Mouse (Mus musculus) thymus, adult 2 months (tissue): ENCODE measurements around the gene Epha6. TPM values are rescaled to one million over a fixed set of nuclear protein-coding genes. Genes with fewer than 3 reads are reported as not detected.

Experiments used
- DNase-seq: peaks from one replicate; pipeline ENCODE4 v3.0.0; 2021
- H3K27ac ChIP-seq: fragments of 200-500 bp; 2 replicates; pipeline ENCODE4 v1.5.1; 2012; ENCODE audit warnings: low read length, control low read depth; ENCODE audit not compliant: control insufficient read depth, insufficient read depth
- H3K27me3 ChIP-seq: fragments of 200-500 bp; 2 replicates; pipeline ENCODE4 v1.6.1; 2012; ENCODE audit warnings: mild to moderate bottlenecking, low read length, moderate library complexity, mixed read lengths; ENCODE audit not compliant: control insufficient read depth, insufficient read depth
- H3K36me3 ChIP-seq: fragments of 200-500 bp; 2 replicates; pipeline ENCODE4 v1.6.1; 2012; ENCODE audit warnings: mild to moderate bottlenecking, low read length, moderate library complexity; ENCODE audit not compliant: control insufficient read depth, insufficient read depth
- H3K4me1 ChIP-seq: fragments of 200-500 bp; replicated peaks from 2 replicates; pipeline ENCODE4 v1.6.1; 2012; ENCODE audit warnings: low read length; ENCODE audit not compliant: control insufficient read depth, insufficient read depth
- H3K4me3 ChIP-seq: fragments of 200-500 bp; 2 replicates; pipeline ENCODE4 v1.5.1; 2012; ENCODE audit warnings: mild to moderate bottlenecking, low read length, control low read depth, moderate library complexity; ENCODE audit not compliant: control insufficient read depth, insufficient read depth
- CTCF ChIP-seq: fragments of 200-500 bp; IDR thresholded peaks from 2 replicates; pipeline ENCODE4 v1.5.1; 2012; ENCODE audit warnings: mild to moderate bottlenecking, control low read depth, low read length, moderate library complexity, borderline replicate concordance; ENCODE audit not compliant: control insufficient read depth, poor library complexity, insufficient read depth; ENCODE audit errors: extremely low read depth
- POLR2A ChIP-seq: fragments of 200-500 bp; IDR thresholded peaks from 2 replicates; pipeline ENCODE4 v1.6.1; 2012; ENCODE audit warnings: mild to moderate bottlenecking, low read length, control low read depth, moderate library complexity; ENCODE audit not compliant: control insufficient read depth, poor library complexity, insufficient read depth; ENCODE audit errors: extremely low read depth
- WGBS: fragments of 180-500 bp; shearing (Covaris S2); methylation state at CpG from one replicate; pipeline ENCODE4 v1.1.7; 2018; 5-methylcytosine and 5-hydroxymethylcytosine counted together
- polyA plus RNA-seq: library from polyadenylated mRNA; depleted of rRNA; stranded (reverse); fragments of >200 nt; gene quantifications from 2 replicates; pipeline ENCODE4 v1.2.3, GENCODE M21; 2012

Epha6 gene
- polyA plus RNA-seq, 1 experiment, result not detected

GRCm38 (mm10) chr16:59693230-59693629, 912.1 kb downstream of the Epha6 start:
- WGBS, result 97% methylated on average over 7 of the region's 7 CpGs

GRCm38 (mm10) chr16:59689120-59689519, 916.2 kb downstream of the Epha6 start:
- H3K27ac ChIP-seq, result no peak overlapping the region
- H3K36me3 ChIP-seq, result no peaks in the 10 kb centered on the region
- TF ChIP-seq CTCF (no peak), POLR2A (no peak)
- H3K4me3 ChIP-seq, result no peak overlapping the region
- no peaks in the 10 kb centered on the region for H3K4me1 ChIP-seq
- 93% methylated on average over 5 of the region's 5 CpGs for WGBS
- no peak for DNase-seq
- no peaks in the 10 kb centered on the region for H3K27me3 ChIP-seq

More at GRCm38 (mm10) chr16:59693230-59693629, 912.1 kb downstream of the Epha6 start:
- Histone ChIP-seq H3K27ac (no peak overlapping the region), H3K4me3 (no peak overlapping the region), H3K4me1 (no peaks in the 10 kb centered on the region), H3K36me3 (no peaks in the 10 kb centered on the region), H3K27me3 (no peaks in the 10 kb centered on the region)
- DNase-seq, result no peak
- no peak for TF ChIP-seq CTCF

- Histone ChIP-seq H3K36me3 (no peaks in the 10 kb centered on the region), H3K27me3 (no peaks in the 10 kb centered on the region), H3K4me3 (no peak overlapping the region), H3K27ac (no peak overlapping the region), H3K4me1 (no peaks in the 10 kb centered on the region)
- no peak for DNase-seq
- 75% methylated on average over 5 of the region's 5 CpGs for WGBS
- TF ChIP-seq CTCF (no peak), POLR2A (no peak)
Measured at GRCm38 (mm10) chr16:59685135-59685534, 920.2 kb downstream of the Epha6 start.

- no peak overlapping the region for H3K4me3 ChIP-seq
- H3K27ac ChIP-seq, result no peak overlapping the region
- no peaks in the 10 kb centered on the region for H3K4me1 ChIP-seq
- no peaks in the 10 kb centered on the region for H3K27me3 ChIP-seq
- no peaks in the 10 kb centered on the region for H3K36me3 ChIP-seq
- WGBS, result 7% methylated on average over 8 of the region's 8 CpGs
- TF ChIP-seq POLR2A, result no peak
- no peak for TF ChIP-seq CTCF
- peak; percentile 37 for DNase-seq
Measured at GRCm38 (mm10) chr16:59683434-59683833, 921.9 kb downstream of the Epha6 start.

GRCm38 (mm10) chr16:59682216-59682891, 923.0 kb downstream of the Epha6 start:
- no peak overlapping the region for H3K27ac ChIP-seq
- 89% methylated on average over 8 of the region's 8 CpGs for WGBS
- DNase-seq, result no peak
- TF ChIP-seq CTCF (no peak), POLR2A (no peak)
- no peak overlapping the region for H3K4me3 ChIP-seq
- H3K27me3 ChIP-seq, result no peaks in the 10 kb centered on the region
- H3K4me1 ChIP-seq, result no peaks in the 10 kb centered on the region
- no peaks in the 10 kb centered on the region for H3K36me3 ChIP-seq

- H3K27ac ChIP-seq, result no peak overlapping the region
- H3K4me3 ChIP-seq, result no peak overlapping the region
- WGBS, result 93% methylated on average over 2 of the region's 2 CpGs
- no peak for DNase-seq
- TF ChIP-seq POLR2A, result no peak
- TF ChIP-seq CTCF, result no peak
- H3K27me3 ChIP-seq, result no peaks in the 10 kb centered on the region
- no peaks in the 10 kb centered on the region for H3K36me3 ChIP-seq
- H3K4me1 ChIP-seq, result no peaks in the 10 kb centered on the region
Measured at GRCm38 (mm10) chr16:59666938-59667337, 938.4 kb downstream of the Epha6 start.

GRCm38 (mm10) chr16:59643766-59644165, 961.6 kb downstream of the Epha6 start:
- H3K36me3 ChIP-seq, result no peaks in the 10 kb centered on the region
- TF ChIP-seq CTCF (no peak), POLR2A (no peak)
- H3K27ac ChIP-seq, result no peak overlapping the region
- H3K27me3 ChIP-seq, result no peaks in the 10 kb centered on the region
- DNase-seq, result no peak
- no peak overlapping the region for H3K4me3 ChIP-seq
- 92% methylated on average over 2 of the region's 2 CpGs for WGBS
- peaks cover 2% of the 10 kb centered on the region; the same call in 1 of the 2 replicates for H3K4me1 ChIP-seq
